Mouse (Mus musculus) small intestine, adult 2 months (tissue): ENCODE measurements around the gene Srl. TPM values are rescaled to one million over a fixed set of nuclear protein-coding genes. Genes with fewer than 3 reads are reported as not detected.
A peak's percentile ranks its signal among the peaks of the same experiment; 100 is the strongest.

Experiments used
- H3K27ac ChIP-seq: fragments of 200-500 bp; 2 replicates; pipeline ENCODE4 v1.5.1; 2012; ENCODE audit warnings: low read depth, low read length, control low read depth, inconsistent platforms; ENCODE audit not compliant: insufficient read depth
- H3K27me3 ChIP-seq: fragments of 200-500 bp; 2 replicates; pipeline ENCODE4 v1.6.1; 2012; ENCODE audit warnings: mild to moderate bottlenecking, moderate library complexity, low read length, inconsistent platforms; ENCODE audit not compliant: control insufficient read depth, insufficient read depth
- H3K36me3 ChIP-seq: fragments of 200-500 bp; 2 replicates; pipeline ENCODE4 v1.6.1; 2012; ENCODE audit warnings: mild to moderate bottlenecking, low read length, control low read depth, inconsistent platforms; ENCODE audit not compliant: control insufficient read depth, insufficient read depth
- H3K4me1 ChIP-seq: fragments of 200-500 bp; 2 replicates; pipeline ENCODE4 v1.6.1; 2012; ENCODE audit warnings: low read length, inconsistent platforms, mixed read lengths; ENCODE audit not compliant: control insufficient read depth, insufficient read depth, insufficient read length
- H3K4me3 ChIP-seq: fragments of 200-500 bp; 2 replicates; pipeline ENCODE4 v1.5.1; 2012; ENCODE audit warnings: low read depth, mild to moderate bottlenecking, control low read depth, inconsistent platforms, low read length, moderate library complexity
- CTCF ChIP-seq: fragments of 200-500 bp; IDR thresholded peaks from 2 replicates; pipeline ENCODE4 v1.5.1; 2012; ENCODE audit warnings: low read depth, mild to moderate bottlenecking, control low read depth, inconsistent platforms, low read length, moderate library complexity, mixed read lengths; ENCODE audit not compliant: insufficient replicate concordance, insufficient read length; ENCODE audit errors: extremely low read depth
- POLR2A ChIP-seq: fragments of 200-500 bp; IDR thresholded peaks from 2 replicates; pipeline ENCODE4 v1.6.1; 2012; ENCODE audit warnings: low read depth, mild to moderate bottlenecking, control low read depth, inconsistent platforms, low read length, moderate library complexity
- WGBS: fragments of 180-500 bp; shearing (Covaris S2); methylation state at CpG from one replicate; pipeline ENCODE4 v1.1.7; 2018; 5-methylcytosine and 5-hydroxymethylcytosine counted together
- polyA plus RNA-seq: library from polyadenylated mRNA; depleted of rRNA; stranded (reverse); fragments of >200 nt; gene quantifications from 2 replicates; pipeline ENCODE4 v1.2.3, GENCODE M21; 2012

Gene Srl
- polyA plus RNA-seq, 1 experiment: 0.18 TPM

DNA sequence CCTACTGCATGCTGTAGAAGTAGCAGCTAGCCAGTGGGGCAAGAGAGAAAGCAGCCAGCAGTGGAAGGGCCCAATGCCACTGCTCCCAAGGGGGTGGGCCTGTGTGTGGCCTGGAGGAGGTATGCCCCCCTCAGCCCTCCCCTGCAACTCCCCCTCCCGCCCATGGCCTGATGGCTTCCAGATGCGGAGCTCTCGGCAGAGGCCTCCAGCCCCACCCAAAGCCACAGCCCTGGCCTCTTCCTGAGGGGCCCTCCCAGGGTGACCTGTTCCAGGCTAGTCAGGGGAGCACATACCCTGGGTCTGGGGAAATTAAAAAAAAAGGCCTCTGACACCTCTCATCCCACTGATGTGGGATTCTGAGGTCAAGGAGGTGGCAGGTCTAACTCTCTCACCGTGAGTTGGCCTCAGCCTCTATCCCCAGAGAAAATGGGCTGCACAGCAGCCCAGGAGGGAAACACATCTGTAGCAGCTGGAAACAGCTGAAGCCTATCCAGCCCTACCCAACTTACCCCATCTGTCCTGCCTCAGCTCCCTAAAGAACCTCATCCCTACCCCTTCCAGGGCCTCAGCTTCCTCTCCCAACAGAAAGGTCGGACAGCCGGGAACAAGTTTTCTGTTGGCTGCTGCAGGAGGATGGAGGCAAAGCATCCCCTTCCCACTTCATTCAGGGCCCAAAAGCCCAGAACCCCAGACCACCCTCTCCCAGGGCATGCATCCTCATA is 11.4 kb upstream of the Srl start:
- 52% methylated on average over 6 of the region's 6 CpGs for WGBS
- Histone ChIP-seq H3K4me3 (no peak overlapping the region), H3K4me1 (peaks cover 15% of the 10 kb centered on the region), H3K27ac (no peak overlapping the region), H3K36me3 (peaks cover 3% of the 10 kb centered on the region; the same call in 1 of the 2 replicates), H3K27me3 (no peaks in the 10 kb centered on the region)
- TF ChIP-seq CTCF (no peak), POLR2A (no peak)

DNA sequence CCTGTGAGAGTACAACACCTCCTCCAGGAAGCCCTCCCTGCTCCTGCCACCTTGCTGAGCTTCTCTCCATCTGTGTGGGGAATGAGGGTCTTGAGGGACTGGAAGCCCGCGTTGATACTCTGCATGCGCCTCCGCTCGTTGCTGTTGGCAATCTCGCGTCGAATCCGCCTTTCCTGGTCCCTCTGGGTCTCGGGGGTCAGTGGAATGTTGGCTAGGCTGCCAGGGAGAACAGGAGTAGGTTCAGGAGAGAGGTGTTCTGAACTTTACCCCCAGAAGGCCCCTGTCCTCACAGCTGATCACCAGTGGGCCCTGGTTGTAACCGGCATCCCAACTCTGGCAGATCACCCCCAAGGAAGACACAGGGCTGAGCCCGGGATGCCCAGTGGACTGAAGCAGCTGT is 10.3 kb upstream of the Srl start:
- Histone ChIP-seq H3K36me3 (peaks cover 9% of the 10 kb centered on the region; the same call in 1 of the 2 replicates), H3K27me3 (no peaks in the 10 kb centered on the region), H3K4me1 (peaks cover 11% of the 10 kb centered on the region), H3K4me3 (no peak overlapping the region), H3K27ac (no peak overlapping the region)
- WGBS: 89% methylated on average over 12 of the region's 12 CpGs
- no peak for TF ChIP-seq POLR2A
- no peak for TF ChIP-seq CTCF

DNA sequence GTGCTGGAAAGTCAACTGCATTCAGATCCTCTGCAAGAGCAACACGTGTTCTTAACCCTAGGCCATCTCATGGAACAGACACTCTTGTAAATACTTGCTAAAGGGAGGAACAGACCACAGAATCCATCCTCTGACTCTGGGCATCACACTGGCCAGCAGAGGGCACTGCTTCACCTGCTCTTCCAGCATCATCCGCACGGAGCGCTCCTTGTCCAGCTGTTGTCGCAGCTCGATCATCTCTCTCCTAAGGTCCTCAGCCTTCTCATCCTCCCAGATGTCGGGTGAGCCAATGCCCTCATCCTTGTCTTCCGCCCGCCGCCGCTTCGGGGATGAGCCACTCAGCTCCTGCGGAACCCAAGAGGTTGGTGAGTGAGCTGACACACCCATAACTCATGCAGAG is 9.4 kb upstream of the Srl start:
- no peak overlapping the region for H3K4me3 ChIP-seq
- peaks cover 11% of the 10 kb centered on the region for H3K4me1 ChIP-seq
- H3K27ac ChIP-seq: no peak overlapping the region
- peaks cover 9% of the 10 kb centered on the region; the same call in 1 of the 2 replicates for H3K36me3 ChIP-seq
- TF ChIP-seq POLR2A (no peak), CTCF (peak; percentile 100)
- no peaks in the 10 kb centered on the region for H3K27me3 ChIP-seq
- WGBS: 28% methylated on average over 13 of the region's 13 CpGs

DNA sequence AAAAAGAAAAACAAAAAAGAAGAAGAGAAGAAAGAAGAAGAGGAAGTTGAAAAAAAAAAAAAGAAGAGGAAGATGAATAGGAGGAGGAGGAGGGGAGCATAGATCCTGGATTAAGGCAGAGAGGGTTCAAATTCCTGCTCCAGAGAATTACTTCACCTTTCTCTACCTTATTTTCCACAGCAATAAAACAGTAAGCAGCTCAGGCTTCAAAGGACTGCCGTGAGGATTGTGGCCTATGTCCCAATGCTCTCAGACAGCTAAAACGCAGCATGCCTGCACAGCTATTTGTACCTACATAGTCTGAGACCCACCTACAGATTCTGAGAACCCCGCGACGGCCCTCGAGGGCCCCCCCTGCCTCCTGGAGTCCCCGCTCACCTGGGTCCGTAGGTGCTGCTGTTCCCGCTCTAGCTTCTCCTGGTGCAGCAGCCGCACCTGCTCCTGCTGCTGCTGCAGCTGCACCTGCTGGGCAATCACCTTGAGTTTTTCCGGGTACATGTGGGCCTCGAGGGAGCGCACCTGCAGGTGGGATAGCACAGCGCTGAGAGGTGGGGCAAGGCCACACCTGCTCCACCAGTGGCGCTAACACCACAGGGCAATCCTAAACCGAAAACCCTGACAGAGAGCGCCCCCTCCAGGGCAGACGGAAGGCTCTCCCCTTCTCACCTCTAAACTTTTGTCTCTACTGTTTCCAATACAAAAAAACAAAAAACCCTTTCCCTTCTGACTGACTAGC is 7.5 kb upstream of the Srl start:
- 27% methylated on average over 18 of the region's 18 CpGs for WGBS
- peak overlapping the region; percentile 45 for H3K4me3 ChIP-seq
- H3K36me3 ChIP-seq: peaks cover 12% of the 10 kb centered on the region
- peak overlapping the region; percentile 83 for H3K27ac ChIP-seq
- TF ChIP-seq POLR2A (no peak), CTCF (peak; percentile 71)
- no peaks in the 10 kb centered on the region for H3K27me3 ChIP-seq
- H3K4me1 ChIP-seq: peaks cover 11% of the 10 kb centered on the region

DNA sequence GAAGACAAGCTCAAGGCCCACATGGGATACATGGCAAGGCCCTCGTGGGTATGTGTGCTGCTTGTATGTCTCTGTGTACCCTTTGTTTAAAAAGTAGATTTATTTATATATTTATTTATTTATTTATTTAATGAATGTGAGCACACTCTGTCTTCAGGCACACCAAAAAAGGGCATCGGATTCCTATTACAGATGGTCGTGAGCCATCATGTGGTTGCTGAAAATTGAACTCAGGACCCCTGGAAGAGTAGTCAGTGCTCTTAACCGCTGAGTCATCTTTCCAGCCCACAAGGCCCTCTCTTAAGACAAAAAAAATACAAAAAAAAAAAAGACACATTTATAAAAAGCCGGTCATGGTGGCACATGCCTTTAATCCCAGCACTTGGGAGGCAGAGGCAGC is 6.0 kb upstream of the Srl start:
- WGBS: 79% methylated on average over 5 of the region's 5 CpGs
- Histone ChIP-seq H3K4me1 (peaks cover 9% of the 10 kb centered on the region), H3K27me3 (no peaks in the 10 kb centered on the region), H3K4me3 (no peak overlapping the region), H3K36me3 (peaks cover 12% of the 10 kb centered on the region), H3K27ac (no peak overlapping the region)
- no peak for TF ChIP-seq POLR2A
- TF ChIP-seq CTCF: no peak

DNA sequence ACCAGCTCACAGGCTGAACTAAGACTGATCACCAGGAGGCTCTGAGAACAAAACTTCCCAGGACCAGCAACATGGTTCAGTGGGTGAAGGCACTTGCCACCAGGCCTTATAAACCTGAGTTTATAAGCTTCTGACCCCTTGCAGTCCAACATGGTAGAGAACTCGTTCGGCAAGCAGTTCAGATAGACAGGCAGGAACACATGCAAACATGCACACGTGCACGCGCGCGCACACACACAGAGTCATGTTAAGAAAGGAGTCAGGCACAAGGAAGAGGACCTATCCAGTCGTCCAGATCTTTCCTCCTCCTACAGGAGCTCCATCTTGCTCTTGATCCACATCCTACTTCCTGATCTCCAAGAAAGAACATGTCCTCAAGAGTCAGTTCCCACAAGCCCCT is 5.2 kb upstream of the Srl start:
- no peak for TF ChIP-seq POLR2A
- TF ChIP-seq CTCF: no peak
- WGBS: 88% methylated on average over 8 of the region's 8 CpGs

DNA sequence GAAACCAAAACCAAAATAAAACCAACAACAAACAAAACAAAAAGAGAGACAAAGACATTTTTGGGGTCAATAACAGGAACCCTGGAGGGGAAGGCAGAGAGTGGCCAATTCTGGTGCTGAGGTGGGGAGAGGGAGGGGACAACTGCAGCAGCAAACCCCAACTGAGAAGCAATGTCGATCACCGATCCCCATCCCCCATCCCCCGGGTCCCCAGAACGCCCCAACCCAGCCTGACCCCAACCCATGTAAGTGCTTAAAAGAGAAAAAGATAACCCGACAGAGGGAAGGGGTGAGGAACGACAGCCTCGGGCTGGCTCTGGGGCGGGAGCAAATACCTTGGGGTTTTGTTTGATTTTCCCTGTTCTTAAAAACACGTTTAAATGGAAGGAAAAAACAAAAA is 3.2 kb upstream of the Srl start:
- TF ChIP-seq POLR2A (no peak), CTCF (no peak)
- 73% methylated on average over 9 of the region's 9 CpGs for WGBS
- Histone ChIP-seq H3K27me3 (no peaks in the 10 kb centered on the region), H3K27ac (no peak overlapping the region), H3K36me3 (peaks cover 9% of the 10 kb centered on the region), H3K4me1 (peaks cover 10% of the 10 kb centered on the region), H3K4me3 (no peak overlapping the region)

More for the DNA sequence above, 5.2 kb upstream of the Srl start:
- no peak overlapping the region for H3K4me3 ChIP-seq
- peaks cover 12% of the 10 kb centered on the region for H3K36me3 ChIP-seq
- H3K27ac ChIP-seq: no peak overlapping the region
- no peaks in the 10 kb centered on the region for H3K27me3 ChIP-seq
- H3K4me1 ChIP-seq: peaks cover 12% of the 10 kb centered on the region

DNA sequence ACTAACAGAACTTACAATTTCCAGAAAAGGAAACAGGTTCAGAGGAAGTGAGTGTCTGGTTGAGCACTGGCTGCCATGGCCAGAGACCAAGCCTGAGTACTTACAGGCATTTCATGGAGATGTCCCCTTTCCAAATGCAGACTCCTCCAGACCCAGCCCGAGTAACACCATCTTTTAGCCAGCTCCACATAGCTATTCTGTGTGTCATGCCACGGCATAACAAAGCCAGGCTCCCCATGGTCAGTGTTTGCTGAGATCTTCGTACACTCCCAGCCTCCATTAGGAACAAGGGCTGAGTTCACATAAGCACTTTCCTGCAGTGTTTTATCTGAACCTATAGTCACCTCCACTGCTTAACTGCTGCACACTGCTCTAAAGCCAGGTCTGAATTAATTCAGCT is 1.6 kb upstream of the Srl start:
- TF ChIP-seq POLR2A (no peak), CTCF (no peak)
- 73% methylated on average over 3 of the region's 3 CpGs for WGBS
- Histone ChIP-seq H3K4me3 (no peak overlapping the region), H3K27ac (no peak overlapping the region), H3K36me3 (peaks cover 9% of the 10 kb centered on the region), H3K27me3 (no peaks in the 10 kb centered on the region), H3K4me1 (peaks cover 3% of the 10 kb centered on the region; the same call in 1 of the 2 replicates)
